Mouse (Mus musculus): ENCODE results near the gene Lrrc27. TPM values are rescaled to one million over a fixed set of nuclear protein-coding genes. Genes with fewer than 3 reads are reported as not detected.
A peak's percentile ranks its signal among the peaks of the same experiment; 100 is the strongest.

Lrrc27 gene
- polyA plus RNA-seq, 1 experiment from 2014 or later: 0.52 TPM

GRCm38 (mm10) chr7:139215516-139215915 is 2.7 kb downstream of the Lrrc27 start:
- WGBS (ENCODE audit: insufficient replicate concordance): 65% methylated on average over 1 of the region's 1 CpGs
- peaks cover 15% of the 10 kb centered on the region for H3K4me1 ChIP-seq
- no peak overlapping the region for H3K4me3 ChIP-seq
- H3K36me3 ChIP-seq: no peaks in the 10 kb centered on the region
- no peak overlapping the region for H3K27ac ChIP-seq
- H3K9me3 ChIP-seq (replicated peaks): no peaks in the 10 kb centered on the region
- no peak for ATAC-seq
- no peaks in the 10 kb centered on the region for H3K27me3 ChIP-seq (replicated peaks)
- no peak overlapping the region for H3K9ac ChIP-seq
- H3K4me2 ChIP-seq: no peak overlapping the region

DNA sequence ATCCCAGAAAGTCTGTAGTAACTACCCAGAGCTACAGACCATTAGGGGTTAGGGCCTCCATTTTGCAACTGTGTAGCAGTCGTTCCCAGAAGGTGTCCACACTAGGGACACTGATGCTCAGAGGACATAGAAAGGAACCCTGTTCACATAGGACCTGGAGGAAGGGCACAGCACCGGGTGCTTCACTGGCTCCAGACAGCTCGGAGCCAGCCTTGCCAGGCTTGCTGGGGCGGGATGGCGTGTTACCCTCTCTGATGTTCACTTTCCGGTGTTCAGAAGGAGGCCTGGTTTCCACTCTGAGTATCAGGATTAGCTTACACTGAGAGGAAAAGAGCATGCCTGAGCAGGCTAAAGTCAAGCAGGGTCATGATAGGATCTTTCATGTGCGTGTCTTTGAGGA is 3.2 kb downstream of the Lrrc27 start:
- H3K4me1 ChIP-seq: peaks cover 15% of the 10 kb centered on the region
- H3K27ac ChIP-seq: no peak overlapping the region
- no peak overlapping the region for H3K4me3 ChIP-seq
- H3K27me3 ChIP-seq (replicated peaks): no peaks in the 10 kb centered on the region
- no peaks in the 10 kb centered on the region for H3K36me3 ChIP-seq
- H3K9me3 ChIP-seq (replicated peaks): no peaks in the 10 kb centered on the region
- H3K9ac ChIP-seq: no peak overlapping the region
- ATAC-seq: no peak
- WGBS (ENCODE audit: insufficient replicate concordance): 85% methylated on average over 7 of the region's 7 CpGs
- H3K4me2 ChIP-seq: no peak overlapping the region

- Histone ChIP-seq H3K36me3 (no peaks in the 10 kb centered on the region), H3K9ac (no peak overlapping the region), H3K27ac (no peak overlapping the region), H3K9me3 (replicated peaks) (no peaks in the 10 kb centered on the region), H3K4me3 (no peak overlapping the region), H3K4me2 (no peak overlapping the region), H3K27me3 (replicated peaks) (no peaks in the 10 kb centered on the region), H3K4me1 (peaks cover 15% of the 10 kb centered on the region)
- ATAC-seq: no peak
- WGBS (ENCODE audit: insufficient replicate concordance): 84% methylated on average over 9 of the region's 9 CpGs
Measured at GRCm38 (mm10) chr7:139216464-139216863, 3.7 kb downstream of the Lrrc27 start.

DNA sequence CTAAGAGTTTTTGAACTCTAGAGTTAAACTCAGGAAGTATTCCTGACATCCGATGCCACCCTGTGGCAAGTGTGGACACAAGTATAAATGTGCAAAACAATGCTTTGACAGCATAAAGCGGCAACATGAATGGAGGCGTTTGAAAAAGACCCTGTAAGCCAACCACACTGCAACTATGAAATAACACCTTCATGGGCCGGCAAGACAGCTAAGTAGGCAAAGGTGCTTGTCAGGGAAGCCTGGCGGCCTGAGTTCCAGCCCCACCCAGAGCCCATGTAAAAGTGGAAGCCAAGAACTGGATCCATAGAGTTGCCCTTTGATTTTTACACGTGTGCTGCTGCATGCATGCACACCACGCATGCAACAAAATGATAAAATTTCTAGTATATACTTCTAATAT is 4.3 kb downstream of the Lrrc27 start:
- Histone ChIP-seq H3K4me1 (peaks cover 15% of the 10 kb centered on the region), H3K9ac (no peak overlapping the region), H3K27me3 (replicated peaks) (no peaks in the 10 kb centered on the region), H3K27ac (no peak overlapping the region), H3K4me3 (no peak overlapping the region), H3K9me3 (replicated peaks) (no peaks in the 10 kb centered on the region), H3K4me2 (no peak overlapping the region), H3K36me3 (no peaks in the 10 kb centered on the region)
- WGBS (ENCODE audit: insufficient replicate concordance): 70% methylated on average over 7 of the region's 7 CpGs
- no peak for ATAC-seq

DNA sequence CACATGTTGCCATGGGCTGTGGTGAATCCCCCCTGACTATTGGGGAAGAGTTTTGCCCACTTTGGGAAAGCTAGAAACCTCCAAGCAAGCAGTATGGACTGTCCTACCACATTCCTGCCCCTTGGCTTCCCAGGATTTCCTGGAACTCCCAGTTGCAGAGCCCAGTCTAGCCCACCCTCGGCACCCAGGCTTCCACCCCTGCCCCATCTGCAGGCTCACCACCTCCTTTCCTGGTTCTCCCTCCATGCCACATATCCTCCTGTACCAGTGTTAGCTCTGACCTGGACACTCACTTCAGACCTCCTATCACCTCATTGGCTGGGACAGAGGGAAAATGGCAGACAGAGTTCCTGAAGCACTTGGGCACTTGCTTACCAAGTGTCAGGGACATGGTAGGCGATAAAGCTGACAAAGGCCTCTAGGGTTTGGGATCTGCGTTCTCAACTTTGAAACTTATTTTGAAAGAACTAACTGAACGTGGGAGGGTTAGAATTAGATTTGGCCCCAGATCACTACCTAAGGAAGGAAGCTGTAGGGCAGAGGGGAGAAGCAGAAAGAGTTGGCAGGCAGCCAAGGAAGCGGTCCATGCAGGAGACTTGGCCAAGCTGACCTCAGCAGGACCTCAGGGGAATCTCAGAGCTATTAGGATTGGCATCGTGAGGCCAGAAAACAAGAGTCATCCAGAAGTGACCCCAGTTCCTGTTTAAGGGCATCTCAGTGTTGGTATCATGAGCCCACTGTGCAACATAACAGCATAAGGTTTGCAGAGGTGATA is 6.0 kb downstream of the Lrrc27 start:
- no peaks in the 10 kb centered on the region for H3K4me1 ChIP-seq
- no peak; the same call in 1 of the 2 replicates for ATAC-seq
- no peaks in the 10 kb centered on the region for H3K27me3 ChIP-seq (replicated peaks)
- no peaks in the 10 kb centered on the region for H3K36me3 ChIP-seq
- 59% methylated on average over 6 of the region's 6 CpGs for WGBS (ENCODE audit: insufficient replicate concordance)
- no peak overlapping the region for H3K27ac ChIP-seq
- H3K4me2 ChIP-seq: no peak overlapping the region
- H3K9ac ChIP-seq: no peak overlapping the region
- H3K9me3 ChIP-seq (replicated peaks): no peaks in the 10 kb centered on the region
- H3K4me3 ChIP-seq: no peak overlapping the region

DNA sequence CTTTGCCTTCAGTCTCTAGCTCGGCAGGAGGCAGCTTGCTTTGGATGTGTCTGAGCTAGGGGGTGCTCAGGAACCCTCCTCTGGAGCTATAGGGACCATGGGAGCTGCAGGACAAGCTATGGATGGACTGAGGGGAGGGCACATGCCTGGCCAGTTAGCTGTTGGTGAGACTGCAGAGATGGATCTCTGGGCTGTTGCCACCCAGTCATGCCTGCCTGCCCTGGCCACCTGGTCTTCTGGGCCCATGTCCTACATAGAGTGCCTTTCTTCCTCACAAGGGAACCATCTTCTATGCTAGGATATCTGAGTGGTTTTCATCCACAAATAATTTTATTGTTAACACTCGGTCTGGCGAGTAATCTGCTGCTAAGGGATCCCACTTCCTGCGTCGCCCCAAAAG is 6.7 kb downstream of the Lrrc27 start:
- Histone ChIP-seq H3K9ac (no peak overlapping the region), H3K4me3 (no peak overlapping the region), H3K27ac (no peak overlapping the region), H3K36me3 (no peaks in the 10 kb centered on the region), H3K9me3 (replicated peaks) (no peaks in the 10 kb centered on the region), H3K4me2 (no peak overlapping the region), H3K27me3 (replicated peaks) (no peaks in the 10 kb centered on the region), H3K4me1 (no peaks in the 10 kb centered on the region)
- WGBS (ENCODE audit: insufficient replicate concordance): 76% methylated on average over 5 of the region's 5 CpGs
- ATAC-seq: no peak

GRCm38 (mm10) chr7:139220303-139220702 is 7.5 kb downstream of the Lrrc27 start:
- Histone ChIP-seq H3K4me3 (no peak overlapping the region), H3K9me3 (replicated peaks) (no peaks in the 10 kb centered on the region), H3K27me3 (replicated peaks) (no peaks in the 10 kb centered on the region), H3K4me2 (no peak overlapping the region), H3K36me3 (no peaks in the 10 kb centered on the region), H3K27ac (no peak overlapping the region), H3K4me1 (no peaks in the 10 kb centered on the region; the same call in 1 of the 2 replicates), H3K9ac (no peak overlapping the region)
- 32% methylated on average over 2 of the region's 2 CpGs for WGBS (ENCODE audit: insufficient replicate concordance)
- ATAC-seq: no peak

DNA sequence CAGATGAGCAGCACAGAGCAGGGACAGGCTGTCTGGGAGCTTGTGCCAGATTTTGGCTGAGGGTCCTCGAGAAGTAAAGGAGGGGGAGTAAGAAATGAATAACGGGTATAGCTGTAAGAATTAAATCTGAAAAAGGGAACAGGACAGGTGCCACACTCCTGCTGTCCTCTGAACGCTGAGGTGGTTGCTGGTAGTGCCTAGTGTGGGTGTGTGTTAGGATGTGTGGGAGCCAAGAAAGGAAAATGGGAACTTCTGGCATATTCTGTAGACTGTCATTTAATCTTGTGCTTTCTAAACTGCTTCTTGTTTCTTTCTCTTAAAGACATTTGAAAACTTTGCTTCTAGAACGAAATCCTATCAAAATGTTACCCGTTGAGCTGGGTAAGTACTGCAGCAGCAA is 8.3 kb downstream of the Lrrc27 start:
- H3K27ac ChIP-seq: no peak overlapping the region
- H3K36me3 ChIP-seq: no peaks in the 10 kb centered on the region
- H3K4me1 ChIP-seq: no peaks in the 10 kb centered on the region; the same call in 1 of the 2 replicates
- H3K4me2 ChIP-seq: no peak overlapping the region
- H3K4me3 ChIP-seq: no peak overlapping the region
- no peak overlapping the region for H3K9ac ChIP-seq
- no peaks in the 10 kb centered on the region for H3K9me3 ChIP-seq (replicated peaks)
- 62% methylated on average over 5 of the region's 5 CpGs for WGBS (ENCODE audit: insufficient replicate concordance)
- no peaks in the 10 kb centered on the region for H3K27me3 ChIP-seq (replicated peaks)
- no peak for ATAC-seq

DNA sequence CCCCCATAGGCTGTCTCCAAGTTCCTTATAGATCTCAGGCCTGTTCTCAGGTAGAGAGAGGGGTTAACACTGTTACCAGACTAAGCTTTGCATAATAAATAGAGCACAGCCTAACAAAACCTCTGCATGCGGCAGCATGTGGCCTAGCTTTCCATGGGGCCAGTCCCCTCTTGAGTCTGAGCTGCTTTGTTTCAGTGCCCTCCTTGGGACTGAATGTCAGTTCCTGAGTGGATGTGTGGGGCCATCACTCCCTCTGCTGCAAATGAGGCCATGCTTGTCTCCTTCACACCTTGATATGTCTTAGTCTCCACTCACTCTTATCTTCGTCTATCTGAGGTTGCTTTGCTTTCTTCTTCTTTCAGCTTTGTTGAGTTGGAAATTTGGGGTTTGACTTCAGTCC is 9.1 kb downstream of the Lrrc27 start:
- H3K27me3 ChIP-seq (replicated peaks): no peaks in the 10 kb centered on the region
- no peaks in the 10 kb centered on the region for H3K9me3 ChIP-seq (replicated peaks)
- WGBS (ENCODE audit: insufficient replicate concordance): 81% methylated on average over 2 of the region's 2 CpGs
- H3K4me3 ChIP-seq: no peak overlapping the region
- no peaks in the 10 kb centered on the region for H3K36me3 ChIP-seq
- no peak overlapping the region for H3K9ac ChIP-seq
- no peak overlapping the region for H3K4me2 ChIP-seq
- no peak overlapping the region for H3K27ac ChIP-seq
- H3K4me1 ChIP-seq: no peaks in the 10 kb centered on the region; the same call in 1 of the 2 replicates
- ATAC-seq: no peak

- no peak overlapping the region for H3K4me2 ChIP-seq
- H3K27ac ChIP-seq: no peak overlapping the region
- no peaks in the 10 kb centered on the region for H3K9me3 ChIP-seq (replicated peaks)
- no peaks in the 10 kb centered on the region for H3K27me3 ChIP-seq (replicated peaks)
- H3K36me3 ChIP-seq: no peaks in the 10 kb centered on the region
- H3K9ac ChIP-seq: no peak overlapping the region
- no peak overlapping the region for H3K4me3 ChIP-seq
- WGBS (ENCODE audit: insufficient replicate concordance): 61% methylated on average over 4 of the region's 4 CpGs
- no peaks in the 10 kb centered on the region; the same call in 1 of the 2 replicates for H3K4me1 ChIP-seq
- ATAC-seq: no peak
Measured at GRCm38 (mm10) chr7:139222341-139222740, 9.6 kb downstream of the Lrrc27 start.

DNA sequence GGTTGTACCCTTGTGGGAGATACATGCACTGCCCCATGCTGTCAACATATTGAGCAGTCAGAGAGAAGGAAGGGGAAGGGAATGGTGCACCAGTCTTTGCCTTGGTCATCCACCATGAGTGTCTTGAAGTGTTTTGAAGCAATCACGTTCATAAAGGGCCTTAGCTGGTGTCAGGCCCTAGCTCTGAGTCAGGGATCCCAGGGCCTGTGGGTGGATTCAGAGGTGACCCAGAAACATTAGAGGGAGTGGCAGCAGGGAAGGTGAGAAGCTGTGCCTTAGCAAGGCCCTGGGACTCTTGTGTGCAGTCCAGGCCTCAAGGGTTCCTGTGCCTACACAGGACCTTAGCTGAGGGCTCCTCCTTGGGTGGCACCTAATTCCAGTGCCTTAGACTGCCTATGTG is 11.3 kb downstream of the Lrrc27 start:
- Histone ChIP-seq H3K27me3 (replicated peaks) (no peaks in the 10 kb centered on the region), H3K27ac (peak overlapping the region; percentile 6), H3K4me2 (no peak overlapping the region), H3K9ac (no peak overlapping the region), H3K4me1 (peaks cover 3% of the 10 kb centered on the region; the same call in 1 of the 2 replicates), H3K36me3 (no peaks in the 10 kb centered on the region), H3K4me3 (no peak overlapping the region), H3K9me3 (replicated peaks) (no peaks in the 10 kb centered on the region)
- ATAC-seq: no peak
- WGBS (ENCODE audit: insufficient replicate concordance): 57% methylated on average over 1 of the region's 1 CpGs

GRCm38 (mm10) chr7:139224725-139225124 is 11.9 kb downstream of the Lrrc27 start:
- WGBS (ENCODE audit: insufficient replicate concordance): 19% methylated on average over 8 of the region's 8 CpGs
- ATAC-seq: no peak
- Histone ChIP-seq H3K4me1 (peaks cover 4% of the 10 kb centered on the region; the same call in 1 of the 2 replicates), H3K9ac (no peak overlapping the region), H3K4me2 (no peak overlapping the region), H3K36me3 (no peaks in the 10 kb centered on the region), H3K27ac (peak overlapping the region; percentile 6), H3K9me3 (replicated peaks) (no peaks in the 10 kb centered on the region), H3K27me3 (replicated peaks) (no peaks in the 10 kb centered on the region), H3K4me3 (no peak overlapping the region)

DNA sequence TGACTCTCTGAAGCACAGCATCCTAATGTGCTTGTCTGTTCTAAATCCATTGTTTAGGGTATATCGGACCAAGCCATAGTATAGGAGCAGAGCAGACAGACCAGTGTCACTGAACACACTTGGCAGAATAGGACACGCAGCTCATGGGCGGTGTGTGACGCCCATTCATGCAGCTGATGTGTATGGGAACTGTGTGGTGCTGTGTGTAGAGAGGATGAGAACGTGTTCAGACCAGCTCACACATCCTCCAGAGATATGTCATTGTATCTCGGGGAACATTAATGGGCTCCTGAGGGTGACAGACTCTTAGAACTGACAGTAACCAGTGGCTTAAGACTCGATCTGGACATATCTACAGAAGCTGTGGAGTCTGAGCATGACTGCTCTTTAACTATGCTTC is 13.6 kb downstream of the Lrrc27 start:
- Histone ChIP-seq H3K27me3 (replicated peaks) (no peaks in the 10 kb centered on the region), H3K4me3 (no peak overlapping the region), H3K4me1 (peaks cover 4% of the 10 kb centered on the region; the same call in 1 of the 2 replicates), H3K27ac (no peak overlapping the region), H3K9me3 (replicated peaks) (no peaks in the 10 kb centered on the region), H3K9ac (no peak overlapping the region), H3K36me3 (no peaks in the 10 kb centered on the region), H3K4me2 (no peak overlapping the region)
- ATAC-seq: no peak
- 71% methylated on average over 7 of the region's 7 CpGs for WGBS (ENCODE audit: insufficient replicate concordance)

All from liver, embryonic 12.5 days (tissue).